Mouse (Mus musculus) layer of hippocampus, postnatal 36 days (tissue): ENCODE results near the gene Gtpbp8. TPM values are rescaled to one million over a fixed set of nuclear protein-coding genes. Genes with fewer than 3 reads are reported as not detected.

Experiments
- DNase-seq, 2 experiments: peaks; one replicate each; pipeline ENCODE4 v3.0.0; 2022
- total RNA-seq, 2 experiments: library from RNA; stranded (reverse); gene quantifications; 2 replicates each; pipeline ENCODE4 v1.2.3; 2021

Gtpbp8 gene
- total RNA-seq, 2 experiments from 2014 or later, result 24.7 to 25.1 TPM

DNA sequence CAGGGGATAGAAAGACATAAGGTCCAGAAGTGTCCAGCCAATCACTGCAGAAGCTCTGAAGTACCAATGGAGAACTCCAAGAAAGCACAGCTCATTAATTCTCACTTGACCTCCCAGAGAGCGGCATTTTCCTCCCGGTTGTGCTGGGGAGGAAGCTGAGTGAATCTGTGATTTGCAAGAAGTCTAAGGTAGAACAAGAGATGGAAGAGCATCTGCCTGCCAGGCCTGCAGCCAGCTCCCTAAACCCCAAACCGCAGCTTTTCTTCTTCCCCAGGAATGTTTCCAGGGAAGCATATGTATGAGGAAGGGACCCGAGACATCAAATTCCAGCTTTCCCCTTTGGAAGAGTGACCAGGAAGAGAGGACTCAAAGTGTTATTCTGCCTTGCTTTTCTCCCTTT is 57.7 kb downstream of the Gtpbp8 start:
- no peak for DNase-seq

- no peak for DNase-seq
Measured at GRCm38 (mm10) chr16:44687719-44688420, 58.3 kb downstream of the Gtpbp8 start.

DNA sequence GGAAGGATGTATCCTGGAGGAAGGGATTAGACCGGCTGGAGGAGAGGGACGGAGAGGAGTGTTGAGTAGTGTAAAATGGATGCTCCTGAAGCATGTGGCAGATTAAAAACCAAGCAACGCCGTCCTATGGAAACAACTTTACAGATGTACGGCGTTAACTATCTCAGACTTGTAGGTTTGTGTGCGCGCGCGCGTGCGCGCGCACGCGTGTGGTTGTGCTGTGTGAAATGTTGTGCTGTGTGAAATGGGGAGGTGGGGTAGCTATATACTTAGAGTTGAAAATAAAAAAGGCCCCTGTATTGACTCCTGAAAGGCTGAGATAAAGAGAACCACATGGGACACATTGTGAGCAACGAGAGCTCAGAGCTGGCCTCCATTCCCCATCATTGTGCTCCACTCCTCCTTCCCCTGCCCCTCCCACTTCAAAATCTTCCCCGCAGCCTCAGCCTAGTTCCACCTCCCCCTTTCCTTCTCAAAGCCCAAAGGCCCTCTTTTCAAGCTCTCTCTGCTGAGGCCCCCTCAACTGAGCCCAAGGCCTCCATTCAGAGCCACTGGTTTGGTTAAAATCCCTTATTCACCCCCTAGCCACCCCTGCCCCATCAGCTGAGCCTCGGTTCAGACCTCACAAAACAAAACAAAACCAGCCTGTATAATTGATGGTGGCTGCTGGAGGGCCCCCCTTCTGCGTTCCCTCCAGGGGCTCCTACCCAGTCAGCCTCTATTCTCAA is 59.0 kb downstream of the Gtpbp8 start:
- no peak for DNase-seq

Other genes starting within 250 kb of the Gtpbp8 start
- 10 to 100 TPM in 1 of 2 experiments, 1 to 10 TPM in 1; 9.8 to 10.1 TPM for gene Boc, start 187.5 kb downstream of the Gtpbp8 start, total RNA-seq
- gene Nepro, start 22.1 kb downstream of the Gtpbp8 start, total RNA-seq, result 1 to 10 TPM; 5.4 to 6.0 TPM
- under 1 TPM in 1 of 2 experiments, not detected in 1; 0.40 TPM for gene Cd200r1, start 19.4 kb upstream of the Gtpbp8 start, total RNA-seq
- not detected for gene Cd200r4, start 65.4 kb upstream of the Gtpbp8 start, total RNA-seq
- not detected for gene Cd200r2, start 120.7 kb upstream of the Gtpbp8 start, total RNA-seq
- gene Cd200r3, start 197.3 kb upstream of the Gtpbp8 start, total RNA-seq, result not detected